Mouse (Mus musculus) cerebellum, adult 2 months (tissue): ENCODE measurements around the gene Acp5.

Experiments
- CTCF ChIP-seq: fragments of 200-500 bp; IDR thresholded peaks from 2 replicates; pipeline ENCODE4 v1.5.1; 2011; ENCODE audit warnings: low read depth, mild to moderate bottlenecking, control low read depth, low read length, moderate library complexity, borderline replicate concordance; ENCODE audit not compliant: insufficient read depth
- POLR2A ChIP-seq: fragments of 200-500 bp; IDR thresholded peaks from 2 replicates; pipeline ENCODE4 v1.6.1; 2011; ENCODE audit warnings: low read length, control low read depth, borderline replicate concordance; ENCODE audit not compliant: insufficient read depth

DNA sequence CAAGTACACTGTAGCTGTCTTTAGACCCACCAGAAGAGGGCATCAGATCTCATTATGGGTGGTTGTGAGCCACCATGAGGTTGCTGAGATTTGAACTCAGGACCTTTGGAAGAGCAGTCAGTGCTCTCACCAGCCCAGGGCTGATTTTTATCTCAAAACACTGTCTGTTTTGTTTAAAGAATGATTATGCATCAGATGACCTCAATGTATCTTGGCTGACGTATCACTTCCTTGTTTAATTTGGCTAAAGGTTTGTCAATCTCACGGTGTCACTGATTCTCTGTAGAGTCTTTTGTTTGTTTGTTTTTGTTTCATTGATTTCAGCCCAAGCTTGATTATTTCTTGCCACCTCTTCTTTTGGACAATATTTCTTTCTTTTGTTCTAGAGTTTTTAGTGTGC is 15.4 kb upstream of the Acp5 start:
- no peak for TF ChIP-seq CTCF
- no peak for TF ChIP-seq POLR2A
